Mouse (Mus musculus): ENCODE measurements around the gene Ankrd2. TPM values are rescaled to one million over a fixed set of nuclear protein-coding genes. Genes with fewer than 3 reads are reported as not detected.
"Not testable (repeated sequence)": the region's sequence is repeated elsewhere in the genome, so short reads cannot be mapped to it uniquely, and the experiment has no call there.

Gene Ankrd2
- polyA plus RNA-seq, 1 experiment from 2014 or later, result 0.94 TPM

DNA sequence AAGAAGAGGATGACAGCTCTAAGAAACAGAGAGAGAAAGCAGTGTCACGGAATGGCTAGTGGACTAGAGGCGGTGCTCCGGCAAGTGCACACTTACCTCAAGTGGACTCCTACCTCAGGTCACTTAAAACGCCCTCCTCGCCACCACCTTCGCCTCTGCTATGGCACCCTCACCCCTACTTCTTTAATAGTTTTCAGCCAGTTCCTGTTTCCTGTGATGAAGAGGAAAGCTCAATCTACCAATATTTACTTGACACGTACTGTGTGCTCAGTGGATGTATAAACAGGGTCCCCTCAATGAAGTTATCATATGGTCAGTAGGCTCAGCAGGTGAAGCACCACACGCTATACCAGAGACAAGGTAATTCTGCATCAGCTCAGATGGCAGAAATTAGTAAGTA is 42.8 kb downstream of the Ankrd2 start:
- no peak overlapping the region for H3K27ac ChIP-seq (ENCODE audit: low read length)
- no peaks in the 10 kb centered on the region for H3K9me3 ChIP-seq (replicated peaks; ENCODE audit: control insufficient read depth, low read length, poor library complexity, severe bottlenecking)
- no peaks in the 10 kb centered on the region for H3K27me3 ChIP-seq (ENCODE audit: control insufficient read depth, insufficient read depth, low read depth, low read length)
- H3K4me2 ChIP-seq (ENCODE audit: low read length), result no peak overlapping the region
- no peak overlapping the region for H3K4me3 ChIP-seq (ENCODE audit: low read depth, low read length)
- H3K36me3 ChIP-seq (ENCODE audit: control insufficient read depth, insufficient read depth, low read length), result peaks cover 28% of the 10 kb centered on the region
- no peaks in the 10 kb centered on the region for H3K4me1 ChIP-seq (ENCODE audit: control insufficient read depth, insufficient read depth, low read length)
- whole genome bisulfite sequencing, result 96% methylated on average over 8 of the region's 8 CpGs
- no peak overlapping the region for H3K9ac ChIP-seq (ENCODE audit: low read depth, low read length)
- ATAC-seq, result no peak

- H3K9ac ChIP-seq (ENCODE audit: low read depth, low read length), result no peak overlapping the region
- H3K36me3 ChIP-seq (ENCODE audit: control insufficient read depth, insufficient read depth, low read length), result peaks cover 28% of the 10 kb centered on the region
- H3K4me2 ChIP-seq (ENCODE audit: low read length), result no peak overlapping the region
- no peak for ATAC-seq
- H3K4me3 ChIP-seq (ENCODE audit: low read depth, low read length), result no peak overlapping the region
- no peaks in the 10 kb centered on the region for H3K4me1 ChIP-seq (ENCODE audit: control insufficient read depth, insufficient read depth, low read length)
- H3K27ac ChIP-seq (ENCODE audit: low read length), result no peak overlapping the region
- no peaks in the 10 kb centered on the region for H3K27me3 ChIP-seq (ENCODE audit: control insufficient read depth, insufficient read depth, low read depth, low read length)
- WGBS, result 98% methylated on average over 12 of the region's 12 CpGs
- no peaks in the 10 kb centered on the region for H3K9me3 ChIP-seq (replicated peaks; ENCODE audit: control insufficient read depth, low read length, poor library complexity, severe bottlenecking)
These were observed 43.2 kb downstream of the Ankrd2 start for GRCm38 (mm10) chr19:42079006-42079405.

GRCm38 (mm10) chr19:42079950-42080349 is 44.1 kb downstream of the Ankrd2 start:
- no peaks in the 10 kb centered on the region for H3K27me3 ChIP-seq (ENCODE audit: control insufficient read depth, insufficient read depth, low read depth, low read length)
- H3K36me3 ChIP-seq (ENCODE audit: control insufficient read depth, insufficient read depth, low read length), result peaks cover 22% of the 10 kb centered on the region
- H3K9ac ChIP-seq (ENCODE audit: low read depth, low read length), result no peak overlapping the region
- H3K27ac ChIP-seq (ENCODE audit: low read length), result no peak overlapping the region
- H3K9me3 ChIP-seq (replicated peaks; ENCODE audit: control insufficient read depth, low read length, poor library complexity, severe bottlenecking), result no peaks in the 10 kb centered on the region
- H3K4me3 ChIP-seq (ENCODE audit: low read depth, low read length), result no peak overlapping the region
- 0 out of 2 replicates have a peak, but pooled peaks cover under 1% of the 10 kb centered on the region for H3K4me1 ChIP-seq (ENCODE audit: control insufficient read depth, insufficient read depth, low read length)
- WGBS, result 82% methylated on average over 5 of the region's 5 CpGs
- no peak for ATAC-seq
- no peak overlapping the region for H3K4me2 ChIP-seq (ENCODE audit: low read length)

DNA sequence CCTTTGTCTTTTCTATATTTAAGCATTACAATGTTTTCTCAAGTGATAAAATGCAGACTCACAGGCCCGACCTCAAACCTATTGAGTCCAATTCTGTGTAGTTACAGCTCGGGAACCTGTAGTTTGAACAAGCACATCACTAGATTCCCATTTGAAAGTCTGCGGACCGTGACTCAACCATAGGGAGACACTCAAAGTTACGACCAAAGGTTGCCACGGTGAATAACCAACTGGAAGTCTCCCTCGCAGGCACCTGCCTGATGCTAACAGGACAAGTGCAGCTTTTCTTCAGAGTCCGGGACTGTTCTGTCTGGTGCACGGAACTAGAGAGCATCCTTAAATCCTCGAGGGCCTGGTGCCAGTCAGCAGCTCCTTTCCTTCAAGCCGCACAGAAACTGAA is 44.7 kb downstream of the Ankrd2 start:
- ATAC-seq, result no peak
- 77% methylated on average over 11 of the region's 11 CpGs for WGBS
- H3K4me1 ChIP-seq (ENCODE audit: control insufficient read depth, insufficient read depth, low read length), result 0 out of 2 replicates have a peak, but pooled peaks cover 2% of the 10 kb centered on the region
- no peaks in the 10 kb centered on the region for H3K9me3 ChIP-seq (replicated peaks; ENCODE audit: control insufficient read depth, low read length, poor library complexity, severe bottlenecking)
- no peak overlapping the region for H3K9ac ChIP-seq (ENCODE audit: low read depth, low read length)
- H3K27ac ChIP-seq (ENCODE audit: low read length), result no peak overlapping the region
- H3K27me3 ChIP-seq (ENCODE audit: control insufficient read depth, insufficient read depth, low read depth, low read length), result no peaks in the 10 kb centered on the region
- peaks cover 18% of the 10 kb centered on the region for H3K36me3 ChIP-seq (ENCODE audit: control insufficient read depth, insufficient read depth, low read length)
- no peak overlapping the region for H3K4me2 ChIP-seq (ENCODE audit: low read length)
- H3K4me3 ChIP-seq (ENCODE audit: low read depth, low read length), result no peak overlapping the region

- 90% methylated on average over 5 of the region's 5 CpGs for WGBS
- not testable (repeated sequence) for H3K27ac ChIP-seq (ENCODE audit: low read length); H3K4me3 ChIP-seq (ENCODE audit: low read depth, low read length); H3K4me2 ChIP-seq (ENCODE audit: low read length); H3K9me3 ChIP-seq (replicated peaks; ENCODE audit: control insufficient read depth, low read length, poor library complexity, severe bottlenecking); ATAC-seq; H3K4me1 ChIP-seq (ENCODE audit: control insufficient read depth, insufficient read depth, low read length); H3K9ac ChIP-seq (ENCODE audit: low read depth, low read length); H3K27me3 ChIP-seq (ENCODE audit: control insufficient read depth, insufficient read depth, low read depth, low read length)
- peaks cover 10% of the 10 kb centered on the region for H3K36me3 ChIP-seq (ENCODE audit: control insufficient read depth, insufficient read depth, low read length)
These were observed 45.8 kb downstream of the Ankrd2 start for GRCm38 (mm10) chr19:42081613-42082012.

GRCm38 (mm10) chr19:42085690-42086089 is 49.9 kb downstream of the Ankrd2 start:
- WGBS, result 5% methylated on average over 10 of the region's 10 CpGs

DNA sequence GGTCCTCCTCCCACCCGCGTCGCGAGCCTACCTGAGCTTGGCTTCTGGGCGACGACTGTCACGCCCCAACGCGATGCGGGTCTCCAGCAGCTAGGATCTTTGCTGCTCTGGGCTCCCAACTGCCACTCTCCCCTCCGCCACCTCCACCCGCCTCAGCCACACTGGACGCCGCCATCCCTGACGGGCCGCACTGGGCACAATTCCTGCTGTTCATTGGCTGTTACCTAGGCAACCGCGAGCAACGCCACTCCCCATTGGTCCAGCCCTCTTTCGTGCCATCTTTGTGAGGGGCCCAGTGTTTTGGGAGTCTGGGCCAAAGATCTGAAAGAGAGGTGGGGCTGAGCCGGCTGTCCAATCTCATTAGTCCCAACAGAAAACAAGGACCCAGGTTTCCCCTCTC is 50.4 kb downstream of the Ankrd2 start, which contains the start of gene Morn4:
TSS of gene Morn4 (minus strand) at position 192 of the 400 bp plus-strand sequence.
- under 1% methylated on average over 21 of the region's 21 CpGs for WGBS

More at GRCm38 (mm10) chr19:42085690-42086089, 49.9 kb downstream of the Ankrd2 start:
- Histone ChIP-seq H3K4me1 (ENCODE audit: control insufficient read depth, insufficient read depth, low read length) (peaks cover 13% of the 10 kb centered on the region), H3K36me3 (ENCODE audit: control insufficient read depth, insufficient read depth, low read length) (no peaks in the 10 kb centered on the region), H3K4me2 (ENCODE audit: low read length) (peak overlapping the region; percentile 87), H3K9me3 (replicated peaks; ENCODE audit: control insufficient read depth, low read length, poor library complexity, severe bottlenecking) (no peaks in the 10 kb centered on the region), H3K27ac (ENCODE audit: low read length) (peak overlapping the region; percentile 86), H3K27me3 (ENCODE audit: control insufficient read depth, insufficient read depth, low read depth, low read length) (no peaks in the 10 kb centered on the region), H3K9ac (ENCODE audit: low read depth, low read length) (peak overlapping the region; percentile 91), H3K4me3 (ENCODE audit: low read depth, low read length) (peak overlapping the region; percentile 92)
- no peak for ATAC-seq

DNA sequence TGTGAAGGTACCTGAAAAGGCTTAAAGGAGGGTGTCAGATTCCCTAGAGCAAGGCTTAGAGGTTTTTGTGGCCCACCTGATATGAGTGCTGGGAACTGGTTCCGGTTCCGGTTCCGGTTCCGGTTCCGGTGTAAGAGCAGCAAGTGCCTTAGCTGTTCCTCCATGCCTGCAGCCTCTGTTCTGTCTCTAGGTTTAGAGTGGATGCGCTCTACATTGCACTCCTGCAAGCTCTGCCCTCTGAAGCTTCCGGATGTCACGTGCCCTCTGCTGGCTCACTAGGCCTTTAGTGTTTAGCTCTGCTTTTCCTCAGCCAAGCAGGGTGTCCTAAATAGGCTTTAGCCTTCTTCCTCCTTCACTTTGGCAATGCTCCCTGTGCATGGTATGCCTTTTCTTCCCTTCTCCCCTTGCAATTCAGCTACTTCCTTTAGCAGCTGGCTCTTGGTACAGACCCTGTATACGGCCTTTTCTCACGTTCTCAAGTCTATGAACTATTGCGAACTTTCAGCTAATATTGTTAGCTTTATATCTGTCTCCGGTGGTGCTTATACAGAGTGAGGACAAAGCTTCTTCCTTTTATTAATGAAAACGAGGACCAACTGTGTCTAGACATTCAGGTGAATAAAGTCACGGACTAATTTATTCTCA is 53.4 kb downstream of the Ankrd2 start:
- peaks cover 25% of the 10 kb centered on the region for H3K4me1 ChIP-seq (ENCODE audit: control insufficient read depth, insufficient read depth, low read length)
- 19% methylated on average over 14 of the region's 14 CpGs for WGBS
- peak overlapping the region; percentile 75 for H3K4me2 ChIP-seq (ENCODE audit: low read length)
- no peaks in the 10 kb centered on the region for H3K9me3 ChIP-seq (replicated peaks; ENCODE audit: control insufficient read depth, low read length, poor library complexity, severe bottlenecking)
- no peaks in the 10 kb centered on the region; the same call in 1 of the 2 replicates for H3K36me3 ChIP-seq (ENCODE audit: control insufficient read depth, insufficient read depth, low read length)
- peak overlapping the region; percentile 38; the same call in 1 of the 2 replicates for H3K9ac ChIP-seq (ENCODE audit: low read depth, low read length)
- H3K27ac ChIP-seq (ENCODE audit: low read length), result peak overlapping the region; percentile 79
- ATAC-seq, result no peak
- peak overlapping the region; percentile 95 for H3K4me3 ChIP-seq (ENCODE audit: low read depth, low read length)
- no peaks in the 10 kb centered on the region for H3K27me3 ChIP-seq (ENCODE audit: control insufficient read depth, insufficient read depth, low read depth, low read length)

More for the DNA sequence above, 50.4 kb downstream of the Ankrd2 start, which contains the start of gene Morn4:
- Histone ChIP-seq H3K4me2 (ENCODE audit: low read length) (peak within 1 kb of the TSS; percentile 87), H3K36me3 (ENCODE audit: control insufficient read depth, insufficient read depth, low read length) (no peaks in the 10 kb centered on the region), H3K4me1 (ENCODE audit: control insufficient read depth, insufficient read depth, low read length) (peaks cover 15% of the 10 kb centered on the region), H3K9me3 (replicated peaks; ENCODE audit: control insufficient read depth, low read length, poor library complexity, severe bottlenecking) (no peaks in the 10 kb centered on the region), H3K4me3 (ENCODE audit: low read depth, low read length) (peak within 1 kb of the TSS; percentile 92), H3K9ac (ENCODE audit: low read depth, low read length) (peak within 1 kb of the TSS; percentile 91), H3K27ac (ENCODE audit: low read length) (peak within 1 kb of the TSS; percentile 86), H3K27me3 (ENCODE audit: control insufficient read depth, insufficient read depth, low read depth, low read length) (no peaks in the 10 kb centered on the region)
- ATAC-seq, result peak; percentile 83
